Mouse (Mus musculus) liver, adult (tissue): ENCODE measurements around the gene Cdk18.

ENCODE experiments used
- GATA4 ChIP-seq: IDR thresholded peaks from 2 replicates; pipeline ENCODE4 v1.6.1; 2014; ENCODE audit warnings: mild to moderate bottlenecking, low read length; ENCODE audit not compliant: insufficient replicate concordance

The Cdk18 gene

DNA sequence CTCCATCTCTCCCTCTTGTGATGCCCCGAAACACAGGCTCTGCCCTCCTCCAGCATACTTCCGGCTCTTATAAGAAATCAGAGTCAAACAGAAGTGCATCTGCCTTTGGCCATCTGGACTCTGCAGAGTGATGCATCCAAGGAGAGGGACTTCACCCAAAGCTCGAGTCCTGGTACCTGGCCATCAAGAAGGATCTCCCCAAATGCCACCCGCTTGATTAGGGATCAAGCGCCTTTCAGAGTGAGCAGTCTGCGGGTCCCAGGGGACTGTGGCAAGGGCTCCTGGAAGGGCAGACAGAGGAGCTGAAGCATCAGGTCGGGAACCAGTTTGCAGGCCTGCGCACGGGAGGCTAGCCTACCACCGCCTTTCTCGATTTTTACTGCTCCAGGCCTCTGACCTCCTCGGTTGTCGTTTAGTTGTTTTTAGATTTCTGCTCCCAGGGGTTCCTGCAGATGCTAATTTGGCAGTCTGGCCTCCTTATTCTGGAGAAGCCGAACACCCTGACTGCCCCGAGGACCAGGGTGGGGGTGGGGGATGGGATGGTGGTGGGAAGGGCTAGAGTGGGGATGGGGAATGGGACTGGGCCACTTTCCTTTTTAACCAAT is 13.7 kb upstream of the Cdk18 start:
- TF ChIP-seq GATA4 = no peak

- TF ChIP-seq GATA4 = peak; percentile 41; the same call in 1 of the 2 replicates
These were observed 12.4 kb upstream of the Cdk18 start for GRCm38 (mm10) chr1:132151908-132152307.

GRCm38 (mm10) chr1:132150817-132151601 is 11.5 kb upstream of the Cdk18 start:
- TF ChIP-seq GATA4 = no peak

- TF ChIP-seq GATA4 = peak; percentile 49; the same call in 1 of the 2 replicates
These were observed 10.7 kb upstream of the Cdk18 start for GRCm38 (mm10) chr1:132150171-132150570.

- TF ChIP-seq GATA4 = no peak
These were observed 9.9 kb upstream of the Cdk18 start for GRCm38 (mm10) chr1:132149410-132149809.

GRCm38 (mm10) chr1:132145973-132146685 is 6.6 kb upstream of the Cdk18 start:
- no peak for TF ChIP-seq GATA4

DNA sequence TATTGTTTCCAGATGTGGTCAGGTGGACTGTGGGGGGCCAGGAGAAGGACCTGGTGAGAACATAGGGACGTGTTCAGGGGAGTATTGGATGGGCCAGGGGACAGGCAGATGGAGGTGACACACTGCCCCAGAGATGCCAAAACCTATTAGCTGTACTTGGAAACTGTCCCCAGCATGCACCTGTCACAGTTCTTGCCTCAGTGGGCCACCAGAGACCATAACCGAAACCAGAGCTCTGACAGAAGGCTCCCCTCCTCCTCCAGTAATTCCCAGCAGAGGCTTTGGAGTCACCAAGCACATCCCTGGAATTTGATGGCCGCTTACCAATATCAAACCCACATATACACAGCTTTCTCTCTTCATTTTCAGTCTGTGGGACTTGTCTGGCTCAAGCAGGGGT is 5.4 kb upstream of the Cdk18 start:
- no peak for TF ChIP-seq GATA4

DNA sequence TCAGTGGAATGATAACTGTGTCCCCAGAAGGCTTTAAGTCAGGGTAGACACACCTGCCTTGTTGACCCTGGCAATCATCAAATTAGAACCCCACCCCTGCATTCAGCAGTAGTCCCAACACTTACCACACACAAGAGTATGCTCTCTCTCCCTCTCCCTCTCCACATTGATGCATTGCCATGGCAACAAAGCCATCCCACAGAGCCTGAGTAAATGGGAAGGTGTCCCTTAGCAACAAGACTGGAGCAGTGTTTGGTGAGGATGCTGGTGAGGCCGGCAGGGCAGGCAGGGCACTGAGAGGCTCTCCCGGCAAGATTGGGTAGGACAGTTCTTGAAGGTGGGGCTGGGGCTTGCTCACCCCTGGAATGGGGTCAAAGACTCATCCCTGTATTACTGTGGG is 4.7 kb upstream of the Cdk18 start:
- no peak for TF ChIP-seq GATA4

DNA sequence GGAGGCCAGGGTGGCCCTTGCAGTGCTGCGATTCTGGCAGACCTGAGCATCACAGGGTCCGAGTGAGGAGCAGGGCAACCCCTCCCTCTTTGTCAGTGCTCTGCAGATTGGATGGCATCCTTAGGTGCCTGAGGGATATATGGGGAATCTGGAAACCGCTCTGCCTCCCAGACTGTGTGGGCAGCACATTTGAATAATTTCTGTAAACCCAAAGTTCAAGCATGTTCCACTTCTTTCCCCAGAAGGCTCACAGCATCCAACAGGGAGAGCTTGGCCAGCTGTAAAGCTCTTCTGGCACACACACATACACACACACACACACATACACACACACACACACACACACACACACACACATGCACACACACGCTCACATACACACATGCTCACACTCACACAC is 4.2 kb upstream of the Cdk18 start:
- TF ChIP-seq GATA4 = no peak

DNA sequence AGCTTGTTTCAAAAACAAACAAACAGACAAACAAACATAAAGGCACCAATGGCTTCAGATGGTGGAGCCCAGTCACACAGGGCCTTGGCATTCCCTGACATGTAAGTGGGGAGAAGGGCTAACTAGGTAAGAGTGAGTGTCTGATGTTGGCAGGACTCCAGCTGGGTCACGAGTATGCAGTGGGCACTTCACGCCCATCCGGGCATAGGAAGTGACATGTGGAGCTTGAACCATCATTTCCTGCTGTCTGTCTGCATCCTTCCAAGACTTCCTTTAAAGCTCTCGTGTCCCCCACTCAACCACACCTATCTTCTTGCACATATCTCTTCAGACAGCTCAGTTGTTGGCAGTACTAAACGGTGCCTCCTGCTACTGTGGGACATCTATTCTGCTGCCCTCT is 3.6 kb upstream of the Cdk18 start:
- TF ChIP-seq GATA4 = no peak

DNA sequence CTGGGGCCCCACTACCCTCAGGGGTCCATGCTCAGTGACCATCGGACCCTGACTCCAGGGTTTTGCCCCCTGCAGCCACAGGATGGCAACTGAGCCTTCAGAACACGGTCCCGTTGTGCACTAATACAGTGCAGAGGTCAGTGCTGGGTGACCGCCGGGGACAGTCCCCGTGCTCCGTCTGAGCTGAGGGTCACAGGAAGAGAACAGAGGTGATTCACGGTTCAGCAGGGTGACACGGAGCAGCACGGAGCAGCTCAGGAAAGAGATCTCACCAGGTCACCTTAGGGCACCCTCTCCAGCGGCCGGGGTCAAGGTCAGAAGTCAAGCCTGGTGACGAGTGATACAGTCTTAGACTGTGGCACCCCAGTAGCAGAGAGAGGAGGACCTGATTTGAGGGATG is 2.3 kb upstream of the Cdk18 start:
- TF ChIP-seq GATA4 = no peak

- TF ChIP-seq GATA4 = no peak
These were observed 1.7 kb upstream of the Cdk18 start for GRCm38 (mm10) chr1:132141166-132141565.

GRCm38 (mm10) chr1:132140574-132140973 is 1.1 kb upstream of the Cdk18 start:
- TF ChIP-seq GATA4 = no peak

- TF ChIP-seq GATA4 = no peak
These were observed 687 bp upstream of the Cdk18 start for GRCm38 (mm10) chr1:132140171-132140570.

DNA sequence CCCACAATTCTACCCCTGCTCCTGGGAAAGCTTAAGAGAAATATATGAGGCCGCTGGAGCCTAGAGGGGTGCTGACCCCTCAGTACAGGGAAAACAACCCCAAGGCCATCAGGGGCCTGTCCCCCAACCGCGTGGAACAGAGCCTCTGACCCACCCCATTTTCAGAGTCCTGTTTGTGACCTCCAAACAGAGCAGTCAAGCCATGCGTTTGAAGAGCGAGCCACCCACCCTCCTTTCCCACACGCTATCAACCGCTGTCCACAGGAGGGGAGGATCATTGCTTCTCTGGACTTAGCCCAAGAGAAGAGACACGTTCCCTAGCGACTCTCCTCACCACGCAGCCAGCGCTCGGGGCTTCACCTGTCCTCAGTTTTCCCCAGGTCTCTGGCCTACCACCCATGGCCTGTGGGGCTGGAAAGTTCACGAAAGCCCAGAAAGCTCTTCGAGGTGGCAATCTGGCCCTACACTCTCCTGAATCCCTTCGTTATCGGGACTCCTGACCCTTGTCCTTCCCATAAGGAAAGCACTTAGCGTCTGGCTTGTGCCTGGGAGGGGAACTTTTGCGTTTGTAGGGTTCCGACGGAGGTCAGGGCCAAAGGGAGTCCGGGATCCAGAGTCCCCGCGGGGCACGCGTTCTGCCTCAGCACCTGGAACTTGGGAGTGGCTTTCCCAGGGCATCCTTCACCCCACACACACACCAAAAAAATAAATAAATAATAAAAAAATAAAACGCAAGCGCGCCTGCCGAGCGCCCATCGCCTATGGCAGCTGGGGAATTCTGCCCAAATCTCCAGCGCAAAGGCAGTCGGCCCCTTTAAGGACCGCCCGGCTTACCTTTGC is 688 bp downstream of the Cdk18 start:
- no peak for TF ChIP-seq GATA4
